Mouse (Mus musculus) C2C12 (cell line): ENCODE measurements around the gene Aph1c. TPM values are rescaled to one million over a fixed set of nuclear protein-coding genes. Genes with fewer than 3 reads are reported as not detected.
A peak's percentile ranks its signal among the peaks of the same experiment; 100 is the strongest.

ENCODE experiments used
- H3K27me3 ChIP-seq: one replicate; pipeline ENCODE4 v1.6.1; 2011; ENCODE audit not compliant: control insufficient read depth, insufficient read depth, insufficient read length
- H3K36me3 ChIP-seq: one replicate; pipeline ENCODE4 v1.6.1; 2011; ENCODE audit not compliant: control insufficient read depth, insufficient read depth
- H3K4me3 ChIP-seq: one replicate; pipeline ENCODE4 v1.5.1; 2011; ENCODE audit warnings: mild to moderate bottlenecking, control low read depth; ENCODE audit not compliant: poor library complexity, insufficient read depth, severe bottlenecking
- H3K79me2 ChIP-seq: one replicate; pipeline ENCODE4 v1.6.1; 2011; ENCODE audit not compliant: control insufficient read depth, insufficient read depth
- H3K79me3 ChIP-seq: one replicate; pipeline ENCODE4 v1.6.1; 2011; ENCODE audit warnings: low read depth, control low read depth
- H3ac ChIP-seq: one replicate; pipeline ENCODE3; 2011; ENCODE audit warnings: low read depth; ENCODE audit not compliant: control insufficient read depth, insufficient read length
- CEBPB ChIP-seq: IDR thresholded peaks from one replicate; pipeline ENCODE4 v1.6.1; 2011; ENCODE audit warnings: low read depth, mild to moderate bottlenecking, control low read depth, moderate library complexity
- CTCF ChIP-seq: IDR thresholded peaks from one replicate; pipeline ENCODE4 v1.5.1; 2011; ENCODE audit not compliant: control insufficient read depth, insufficient read depth, insufficient read length
- FOSL1 ChIP-seq: IDR thresholded peaks from one replicate; pipeline ENCODE4 v1.8.0; 2011; ENCODE audit warnings: mild to moderate bottlenecking, low read length; ENCODE audit not compliant: poor library complexity, insufficient read depth, severe bottlenecking
- MAX ChIP-seq: IDR thresholded peaks from one replicate; pipeline ENCODE4 v1.6.1; 2011; ENCODE audit warnings: mild to moderate bottlenecking, control low read depth
- MYOD1 ChIP-seq: IDR thresholded peaks from one replicate; pipeline ENCODE4 v1.6.1; 2011; ENCODE audit warnings: low read depth; ENCODE audit not compliant: control insufficient read depth, insufficient read length
- MYOG ChIP-seq: IDR thresholded peaks from one replicate; pipeline ENCODE4 v1.6.1; 2011; ENCODE audit not compliant: control insufficient read depth, insufficient read length; ENCODE audit errors: extremely low read depth
- USF1 ChIP-seq: IDR thresholded peaks from one replicate; pipeline ENCODE4 v1.6.1; 2011; ENCODE audit warnings: low read depth, mild to moderate bottlenecking, control low read depth, moderate library complexity
- polyA plus RNA-seq: library from polyadenylated mRNA; unstranded; fragments of >200 nt; fragmentation: generic; extraction: Trizol; gene quantifications from one replicate; pipeline ENCODE4 v1.2.1, GENCODE M21; 2012; ENCODE audit warnings: missing spikeins

The Aph1c gene
- polyA plus RNA-seq, 1 experiment, result 0.49 TPM

DNA sequence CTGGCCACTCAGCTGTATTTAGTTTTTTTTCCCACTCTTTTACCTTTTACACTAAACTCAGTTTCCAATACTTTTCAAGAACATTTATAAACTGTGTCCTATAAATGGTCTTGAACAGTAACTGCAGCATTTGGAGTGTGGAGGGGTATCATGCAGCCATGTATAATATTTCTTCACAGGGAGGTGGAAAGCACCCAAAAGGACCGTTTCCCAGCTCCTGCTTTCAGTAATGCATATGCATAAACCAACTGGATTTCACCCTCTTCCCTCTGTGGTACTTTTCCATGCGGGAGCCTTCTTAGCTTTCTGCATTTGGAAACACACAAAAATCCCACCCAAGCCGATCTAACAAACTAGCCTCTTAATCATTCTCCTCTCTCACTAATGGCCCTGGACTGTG, 30.2 kb upstream of the Aph1c start:
- Histone ChIP-seq H3K79me3 (peaks cover 2% of the 10 kb centered on the region), H3K27me3 (no peaks in the 10 kb centered on the region), H3K79me2 (no peaks in the 10 kb centered on the region), H3K36me3 (no peaks in the 10 kb centered on the region), H3K4me3 (no peak overlapping the region), H3ac (no peak overlapping the region)
- TF ChIP-seq MAX (no peak), CTCF (no peak), CEBPB (no peak), USF1 (no peak), FOSL1 (no peak), MYOG (no peak), MYOD1 (no peak)

- TF ChIP-seq FOSL1, result no peak
- TF ChIP-seq CEBPB, result no peak
- TF ChIP-seq MYOG, result no peak
- TF ChIP-seq CTCF, result no peak
Measured at GRCm38 (mm10) chr9:66863456-66863855, 28.9 kb upstream of the Aph1c start.

GRCm38 (mm10) chr9:66862202-66862601, 27.7 kb upstream of the Aph1c start:
- no peaks in the 10 kb centered on the region for H3K79me2 ChIP-seq
- no peaks in the 10 kb centered on the region for H3K79me3 ChIP-seq
- no peak overlapping the region for H3ac ChIP-seq
- no peak overlapping the region for H3K4me3 ChIP-seq
- H3K27me3 ChIP-seq, result no peaks in the 10 kb centered on the region
- peaks cover 8% of the 10 kb centered on the region for H3K36me3 ChIP-seq
- TF ChIP-seq CEBPB (no peak), FOSL1 (no peak), USF1 (no peak), MAX (no peak), MYOG (no peak), MYOD1 (peak; percentile 48)

More at GRCm38 (mm10) chr9:66863456-66863855, 28.9 kb upstream of the Aph1c start:
- no peak overlapping the region for H3ac ChIP-seq
- no peak overlapping the region for H3K4me3 ChIP-seq
- H3K36me3 ChIP-seq, result peaks cover 2% of the 10 kb centered on the region
- no peaks in the 10 kb centered on the region for H3K79me3 ChIP-seq
- H3K79me2 ChIP-seq, result no peaks in the 10 kb centered on the region
- H3K27me3 ChIP-seq, result no peaks in the 10 kb centered on the region

DNA sequence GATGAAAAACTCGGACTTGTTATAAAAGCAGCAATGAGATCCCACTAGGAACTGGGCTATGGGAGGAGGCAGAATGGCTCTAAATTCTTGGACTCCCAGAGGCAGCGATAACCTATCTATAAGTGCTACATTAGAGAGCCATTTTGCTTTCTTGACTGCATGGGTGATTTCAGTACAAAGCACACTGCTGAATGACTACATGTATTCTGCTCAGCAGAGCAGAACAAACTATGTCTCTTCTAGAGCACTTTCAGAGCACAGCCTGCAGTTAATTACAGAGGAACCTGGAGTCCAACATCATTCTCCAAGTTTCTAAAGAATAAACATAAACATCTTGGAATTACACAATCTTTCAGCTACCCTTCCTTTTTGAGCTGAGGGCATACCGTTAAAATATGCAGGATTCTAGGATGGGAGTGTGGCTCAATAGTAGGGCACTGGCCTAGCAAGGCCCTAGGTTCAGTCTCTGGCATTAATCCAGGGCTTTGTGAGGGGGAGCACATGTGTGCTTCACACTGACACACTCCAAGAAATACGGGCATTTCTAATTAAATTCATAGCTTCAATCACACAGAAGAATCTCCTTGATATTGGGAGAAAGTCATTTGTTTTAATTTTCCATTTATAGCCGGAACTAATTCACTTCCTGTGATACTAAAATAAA, 26.7 kb upstream of the Aph1c start:
- TF ChIP-seq MYOG (no peak), USF1 (no peak), CEBPB (no peak), FOSL1 (no peak), MAX (no peak), CTCF (no peak), MYOD1 (no peak)
- H3K27me3 ChIP-seq, result no peaks in the 10 kb centered on the region
- H3K36me3 ChIP-seq, result peaks cover 8% of the 10 kb centered on the region
- H3K4me3 ChIP-seq, result no peak overlapping the region
- H3K79me3 ChIP-seq, result no peaks in the 10 kb centered on the region
- no peak overlapping the region for H3ac ChIP-seq
- no peaks in the 10 kb centered on the region for H3K79me2 ChIP-seq

DNA sequence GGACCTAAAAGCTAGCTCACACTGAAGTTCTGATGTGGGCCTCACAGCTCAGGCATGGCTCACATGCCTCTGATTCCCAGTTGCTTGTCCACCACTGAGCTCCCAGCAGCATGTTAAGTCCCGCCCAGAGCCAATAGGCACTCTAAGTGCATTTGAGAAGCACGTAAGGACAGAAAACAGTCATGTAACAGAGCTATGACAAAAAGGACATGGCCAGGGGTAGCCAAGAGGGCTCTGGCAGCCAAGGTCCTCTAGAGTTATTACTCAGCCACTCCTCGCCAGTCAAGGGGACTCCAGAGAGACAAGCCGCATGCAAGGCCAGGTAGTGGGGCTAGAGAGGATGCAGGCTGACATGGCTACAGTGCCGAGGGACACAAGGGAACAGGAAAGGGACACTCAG, 25.0 kb upstream of the Aph1c start:
- no peak for TF ChIP-seq FOSL1
- TF ChIP-seq USF1, result no peak
- TF ChIP-seq CTCF, result no peak
- TF ChIP-seq MYOG, result no peak
- TF ChIP-seq MAX, result no peak
- no peak for TF ChIP-seq CEBPB
- TF ChIP-seq MYOD1, result no peak
- no peaks in the 10 kb centered on the region for H3K79me2 ChIP-seq
- peaks cover 8% of the 10 kb centered on the region for H3K36me3 ChIP-seq
- no peaks in the 10 kb centered on the region for H3K79me3 ChIP-seq
- H3K27me3 ChIP-seq, result no peaks in the 10 kb centered on the region
- H3K4me3 ChIP-seq, result no peak overlapping the region
- no peak overlapping the region for H3ac ChIP-seq

DNA sequence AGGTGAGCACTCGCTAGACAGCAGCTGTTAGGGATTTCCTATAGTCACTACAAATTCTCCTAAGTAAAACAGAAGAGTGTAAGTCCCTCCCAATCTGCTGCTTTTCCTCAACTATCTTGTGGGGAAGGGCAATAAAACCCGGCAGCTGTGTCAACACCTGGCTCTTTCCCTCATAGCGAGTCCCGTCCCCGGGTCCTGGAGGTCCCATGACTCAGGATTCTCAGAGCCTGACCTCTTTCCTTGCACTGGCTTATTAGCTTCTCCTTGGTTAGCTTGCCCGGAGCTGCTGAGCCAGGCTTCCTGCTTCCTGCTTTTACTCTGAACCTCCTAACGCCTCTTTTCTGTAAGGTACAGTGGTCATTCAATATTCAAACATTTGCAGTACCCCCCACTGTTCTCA, 21.3 kb upstream of the Aph1c start:
- Histone ChIP-seq H3K36me3 (peaks cover 11% of the 10 kb centered on the region), H3ac (no peak overlapping the region), H3K79me2 (no peaks in the 10 kb centered on the region), H3K79me3 (no peaks in the 10 kb centered on the region), H3K27me3 (no peaks in the 10 kb centered on the region), H3K4me3 (no peak overlapping the region)
- TF ChIP-seq MYOD1 (peak; percentile 93), MYOG (no peak), USF1 (no peak)
